ENCODE assay signal across 8 mouse cellular contexts in genomic region chr11:119989115-119989564, GRCm38 (mm10). TPM values are rescaled to one million over a fixed set of nuclear protein-coding genes. Genes with fewer than 3 reads are reported as not detected.
DNase-seq lines count a peak whose midpoint lies in the region; ATAC-seq and TF ChIP-seq lines count a peak whose summit lies in the region.

No protein-coding gene starts in this region.

- H3K27ac ChIP-seq in intestine, postnatal 0 days (ENCODE audit: low read depth, low read length): peak overlapping the region; percentile 3

- peaks cover 3% of the 10 kb centered on the region; the same call in 1 of the 2 replicates for H3K36me3 ChIP-seq in intestine, postnatal 0 days (ENCODE audit: control insufficient read depth, insufficient read depth)

- no peak overlapping the region for H3K9ac ChIP-seq in intestine, postnatal 0 days (ENCODE audit: low read depth, low read length)

- 0 out of 2 replicates have a peak, but pooled peaks cover 4% of the 10 kb centered on the region for H3K4me1 ChIP-seq in intestine, postnatal 0 days (replicated peaks; ENCODE audit: control insufficient read depth, insufficient read depth, low read length)

- no peaks in the 10 kb centered on the region for H3K27me3 ChIP-seq in intestine, postnatal 0 days (replicated peaks; ENCODE audit: control insufficient read depth, insufficient read depth, low read length)

- WGBS in intestine, postnatal 0 days: 38% methylated on average over 10 of the region's 10 CpGs

- peak; percentile 64 to 69 for DNase-seq in cerebellum, postnatal 10 days
- no peak for DNase-seq in cerebellum, adult 9-11 months
- peak; percentile 82 for DNase-seq in adrenal gland, postnatal 14 days
- peak; percentile 61 to 74 for DNase-seq in frontal cortex, postnatal 36 days (ENCODE audit: low spot score in 2 of 2)
- DNase-seq in lung, postnatal 25 days (ENCODE audit: low spot score): peak; percentile 80
- DNase-seq in telencephalon, adult 2 months (ENCODE audit: low read depth, low spot score): peak; percentile 89
- no peak for DNase-seq in thymus, postnatal 25 days

- no peak overlapping the region for H3K4me3 ChIP-seq in intestine, postnatal 0 days (ENCODE audit: low read depth, low read length)

- H3K9me3 ChIP-seq in intestine, postnatal 0 days (ENCODE audit: control insufficient read depth): no peaks in the 10 kb centered on the region

- H3K4me2 ChIP-seq in intestine, postnatal 0 days (replicated peaks; ENCODE audit: low read depth): 0 out of 2 replicates have a peak overlapping the region, but pooled peaks have one; percentile 13

- TF ChIP-seq CTCF in intestine, postnatal 0 days (IDR thresholded peaks at IDR 0.05; ENCODE audit: low read depth): no peak

- ATAC-seq in intestine, postnatal 0 days: peak; percentile 58

RNA-seq across cellular contexts. Expression of gene Baiap2, which starts 46.6 kb away (rescaled TPM):
- 20.8 TPM in 2 replicates for total RNA-seq in adrenal gland, postnatal 14 days (2021)
- polyA plus RNA-seq in intestine, postnatal 0 days (2015; fragmentation: Nextera tagmentation; extraction: Ambion mirVana): 4.2 and 4.3 TPM in 2 replicates

RNA-seq across cellular contexts. Expression of gene Aatk, which starts 57.8 kb away (rescaled TPM):
- total RNA-seq in adrenal gland, postnatal 14 days (2021): 13.7 and 15.7 TPM in 2 replicates
- 1.6 and 1.7 TPM in 2 replicates for polyA plus RNA-seq in intestine, postnatal 0 days (2015; fragmentation: Nextera tagmentation; extraction: Ambion mirVana)

Comparison
In these comparisons a context has a peak if more than half of its experiments do, and no peak if none do; other contexts are left out.
1. DNase-seq: peak in cerebellum, postnatal 10 days (2 of 2), adrenal gland, postnatal 14 days (single experiment), frontal cortex, postnatal 36 days (2 of 2), lung, postnatal 25 days (single experiment) and telencephalon, adult 2 months (single experiment); none in cerebellum, adult 9-11 months (single experiment) and thymus, postnatal 25 days (single experiment).